Mouse (Mus musculus) MEL (cell line): ENCODE results near the gene Ccdc144b.

Source experiments
- CTCF ChIP-seq, 3 experiments: IDR thresholded peaks in 2 of 3; conservative IDR thresholded peaks in 1 of 3; 2 replicates each; pipeline ENCODE4 v1.5.1; 2011 to 2012; ENCODE audit warnings: low read length in 3 of 3, low read depth in 2 of 3, mild to moderate bottlenecking in 2 of 3, improper control_type of control experiment in 1 of 3, inconsistent platforms in 1 of 3, mixed read lengths in 1 of 3, moderate library complexity in 1 of 3; ENCODE audit not compliant: control insufficient read depth in 1 of 3, insufficient read depth in 1 of 3, poor library complexity in 1 of 3, severe bottlenecking in 1 of 3
- E2F4 ChIP-seq: IDR thresholded peaks from 2 replicates; pipeline ENCODE4 v1.6.1; 2011; ENCODE audit warnings: low read depth, low read length, improper control_type of control experiment, borderline replicate concordance
- ELF1 ChIP-seq: IDR thresholded peaks from 2 replicates; pipeline ENCODE4 v1.6.1; 2014; ENCODE audit warnings: low read depth, mild to moderate bottlenecking, inconsistent platforms, low read length, improper control_type of control experiment, moderate library complexity
- EP300 ChIP-seq, 2 experiments: IDR thresholded peaks; 2 replicates each; pipeline ENCODE4 v1.6.1; 2011; ENCODE audit warnings: improper control_type of control experiment in 2 of 2, low read length in 2 of 2, low read depth in 1 of 2, mild to moderate bottlenecking in 1 of 2
- ETS1 ChIP-seq: IDR thresholded peaks from 2 replicates; pipeline ENCODE4 v1.6.1; 2012; ENCODE audit warnings: low read depth, mild to moderate bottlenecking, inconsistent platforms, low read length, improper control_type of control experiment, moderate library complexity
- MAX ChIP-seq: IDR thresholded peaks from 2 replicates; pipeline ENCODE4 v1.6.1; 2011; ENCODE audit warnings: low read length, improper control_type of control experiment
- POLR2A ChIP-seq, 2 experiments: IDR thresholded peaks; 2 replicates each; pipeline ENCODE4 v1.6.1; 2011 to 2012; ENCODE audit warnings: low read length in 2 of 2, mild to moderate bottlenecking in 2 of 2, control low read depth in 1 of 2, improper control_type of control experiment in 1 of 2, low read depth in 1 of 2, moderate library complexity in 1 of 2; ENCODE audit not compliant: control insufficient read depth in 1 of 2, insufficient read depth in 1 of 2, poor library complexity in 1 of 2
- TAL1 ChIP-seq: IDR thresholded peaks from 2 replicates; pipeline ENCODE4 v1.6.1; 2012; ENCODE audit warnings: mild to moderate bottlenecking, inconsistent platforms, low read length, moderate library complexity, mixed read lengths
- USF1 ChIP-seq: IDR thresholded peaks from 2 replicates; pipeline ENCODE4 v1.6.1; 2014; ENCODE audit warnings: low read depth, mild to moderate bottlenecking, inconsistent platforms, low read length, improper control_type of control experiment, moderate library complexity
- USF2 ChIP-seq, 2 experiments: IDR thresholded peaks; 2 replicates each; pipeline ENCODE4 v1.6.1; 2011 to 2012; ENCODE audit warnings: improper control_type of control experiment in 2 of 2, low read length in 2 of 2, borderline replicate concordance in 1 of 2, inconsistent platforms in 1 of 2, low read depth in 1 of 2, mild to moderate bottlenecking in 1 of 2; ENCODE audit not compliant: insufficient read depth in 1 of 2
- ZC3H11A ChIP-seq: IDR thresholded peaks from 2 replicates; pipeline ENCODE4 v1.6.1; 2012; ENCODE audit warnings: low read depth, mild to moderate bottlenecking, inconsistent platforms, low read length, improper control_type of control experiment

- TF ChIP-seq USF2 (IDR thresholded peaks at IDR 0.05; ENCODE audit: borderline replicate concordance in 1 of 2, insufficient read depth in 1 of 2, low read depth in 1 of 2, low read length in 2 of 2) (no peak), MAX (no peak), TAL1 (no peak), CTCF (IDR thresholded peaks at IDR 0.05 in 2 of 3, conservative IDR thresholded peaks at IDR 0.05 in 1 of 3; ENCODE audit: control insufficient read depth in 1 of 3, insufficient read depth in 1 of 3, low read depth in 2 of 3, low read length in 3 of 3, poor library complexity in 1 of 3, severe bottlenecking in 1 of 3) (no peak), ELF1 (no peak), E2F4 (no peak), ZC3H11A (no peak), ETS1 (no peak), POLR2A (IDR thresholded peaks at IDR 0.05; ENCODE audit: control insufficient read depth in 1 of 2, insufficient read depth in 1 of 2, low read depth in 1 of 2, low read length in 2 of 2, poor library complexity in 1 of 2) (no peak), USF1 (no peak), EP300 (IDR thresholded peaks at IDR 0.05; ENCODE audit: low read depth in 1 of 2, low read length in 2 of 2) (no peak)
Measured at GRCm38 (mm10) chr3:36065166-36065565, 11.8 kb upstream of the Ccdc144b start.
